Mouse (Mus musculus) retina, adult 2 months (tissue): Measurements from ENCODE around the gene Rps27l.
A peak's percentile ranks its signal among the peaks of the same experiment; 100 is the strongest.
"Not testable (repeated sequence)": the region's sequence is repeated elsewhere in the genome, so short reads cannot be mapped to it uniquely, and the experiment has no call there.

Experiments
- DNase-seq: peaks from one replicate; pipeline ENCODE4 v3.0.0-alpha.2; 2012; ENCODE audit warnings: low read depth, low spot score

Rps27l gene

GRCm38 (mm10) chr9:66945647-66946641 lies at the start of gene Rps27l:
Gene Rps27l (plus strand): TSS chr9:66946086.
- DNase-seq, result peak; percentile 89

GRCm38 (mm10) chr9:66896951-66897350 lies 48.9 kb upstream of the Rps27l start:
- DNase-seq, result no peak

- no peak for DNase-seq
Observed at GRCm38 (mm10) chr9:66897851-66898250, 48.0 kb upstream of the Rps27l start.

- no peak for DNase-seq
Observed at GRCm38 (mm10) chr9:66899072-66899471, 46.8 kb upstream of the Rps27l start.

GRCm38 (mm10) chr9:66899526-66899925 lies 46.4 kb upstream of the Rps27l start:
- DNase-seq, result no peak

- DNase-seq, result no peak
Observed at GRCm38 (mm10) chr9:66905990-66906389, 39.9 kb upstream of the Rps27l start.

GRCm38 (mm10) chr9:66907126-66907525 lies 38.8 kb upstream of the Rps27l start:
- no peak for DNase-seq

- no peak for DNase-seq
Observed at GRCm38 (mm10) chr9:66907746-66908397, 38.0 kb upstream of the Rps27l start.

GRCm38 (mm10) chr9:66909922-66910321 lies 36.0 kb upstream of the Rps27l start:
- DNase-seq, result no peak

- no peak for DNase-seq
Observed at GRCm38 (mm10) chr9:66910677-66911076, 35.2 kb upstream of the Rps27l start.

GRCm38 (mm10) chr9:66912304-66912703 lies 33.6 kb upstream of the Rps27l start:
- no peak for DNase-seq

GRCm38 (mm10) chr9:66913254-66913934 lies 32.5 kb upstream of the Rps27l start:
- not testable (repeated sequence) for DNase-seq

GRCm38 (mm10) chr9:66914540-66914939 lies 31.3 kb upstream of the Rps27l start:
- no peak for DNase-seq

- no peak for DNase-seq
Observed at GRCm38 (mm10) chr9:66915401-66915800, 30.5 kb upstream of the Rps27l start.

GRCm38 (mm10) chr9:66915869-66916785 lies 29.8 kb upstream of the Rps27l start:
- no peak for DNase-seq

- no peak for DNase-seq
Observed at GRCm38 (mm10) chr9:66917216-66917891, 28.5 kb upstream of the Rps27l start.

GRCm38 (mm10) chr9:66917892-66918255 lies 28.0 kb upstream of the Rps27l start:
- no peak for DNase-seq

- no peak for DNase-seq
Observed at GRCm38 (mm10) chr9:66918672-66919330, 27.1 kb upstream of the Rps27l start.

GRCm38 (mm10) chr9:66919382-66919971 lies 26.4 kb upstream of the Rps27l start, which contains the start of gene Rab8b:
Gene Rab8b (minus strand): TSS chr9:66919687.
- peak; percentile 90 for DNase-seq
